Mouse (Mus musculus): ENCODE measurements around the gene Acot7.
"Not testable (repeated sequence)": the region's sequence is repeated elsewhere in the genome, so short reads cannot be mapped to it uniquely, and the experiment has no call there.

The Acot7 gene

DNA sequence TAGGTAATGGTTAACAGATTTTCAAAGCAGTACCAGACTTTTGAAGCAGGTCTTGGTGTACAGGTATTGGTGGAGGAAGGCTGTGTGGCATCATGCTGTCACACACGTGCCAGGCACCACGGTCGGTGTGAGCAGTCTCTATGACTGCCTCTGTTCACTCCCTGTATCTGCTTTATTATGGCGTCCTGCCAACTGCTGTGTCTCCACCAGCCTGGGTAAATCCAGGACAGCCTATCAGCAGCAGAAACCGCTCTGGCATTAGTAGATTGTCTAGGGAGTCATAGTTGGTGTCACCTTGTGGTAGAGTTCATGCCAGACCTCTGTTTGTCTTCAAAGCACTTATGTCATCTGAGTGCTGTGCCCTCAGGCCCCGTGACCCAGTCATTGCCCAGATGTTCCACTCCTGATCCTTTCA lies 34.2 kb downstream of the Acot7 start:
- no peak for DNase-seq

GRCm38 (mm10) chr4:152212531-152212930 lies 34.6 kb downstream of the Acot7 start:
- DNase-seq, result peak; percentile 70

DNA sequence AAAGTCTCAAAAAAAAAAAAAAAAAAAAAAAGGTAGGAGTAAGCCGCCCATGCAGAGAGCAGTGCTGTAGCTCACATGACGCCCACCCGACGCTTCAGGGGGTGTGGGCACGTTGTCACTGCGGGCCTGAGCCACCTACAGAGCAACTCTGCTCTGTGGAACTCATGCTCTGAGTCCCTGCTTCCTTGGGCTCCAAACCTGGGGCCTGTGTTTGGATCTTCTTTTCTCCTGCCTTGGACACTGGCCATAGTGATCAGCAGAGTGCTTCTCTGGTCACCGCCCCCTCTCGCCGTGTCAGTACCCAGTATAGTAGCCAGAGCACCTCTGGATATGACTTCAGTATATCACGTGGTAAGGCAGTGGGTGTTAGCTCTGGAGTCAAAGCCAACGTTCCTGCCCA lies 35.0 kb downstream of the Acot7 start:
- peak; percentile 51 for DNase-seq

GRCm38 (mm10) chr4:152213760-152214480 lies 36.0 kb downstream of the Acot7 start:
- DNase-seq, result peak; percentile 90

- DNase-seq, result no peak
Observed at GRCm38 (mm10) chr4:152214871-152215415, 37.0 kb downstream of the Acot7 start.

DNA sequence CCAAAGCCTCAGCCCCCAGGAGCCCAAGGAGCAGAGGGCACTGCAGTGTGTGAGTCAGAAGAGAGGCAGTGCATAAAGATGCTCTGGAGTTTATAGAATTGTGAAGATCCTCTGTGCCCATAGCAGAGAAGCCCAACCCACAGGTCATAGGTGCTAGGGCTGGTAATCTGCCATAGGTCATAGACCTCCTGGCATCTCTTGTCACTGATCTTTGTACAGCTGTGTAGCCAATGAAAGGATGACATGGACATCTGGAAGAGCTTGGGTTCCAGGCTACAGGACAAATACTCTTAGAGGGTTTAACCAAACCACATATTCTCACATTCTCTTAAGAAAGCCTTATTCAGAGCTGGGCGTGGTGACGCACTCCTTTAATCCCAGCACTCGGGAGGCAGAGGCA lies 41.7 kb downstream of the Acot7 start:
- no peak for DNase-seq

DNA sequence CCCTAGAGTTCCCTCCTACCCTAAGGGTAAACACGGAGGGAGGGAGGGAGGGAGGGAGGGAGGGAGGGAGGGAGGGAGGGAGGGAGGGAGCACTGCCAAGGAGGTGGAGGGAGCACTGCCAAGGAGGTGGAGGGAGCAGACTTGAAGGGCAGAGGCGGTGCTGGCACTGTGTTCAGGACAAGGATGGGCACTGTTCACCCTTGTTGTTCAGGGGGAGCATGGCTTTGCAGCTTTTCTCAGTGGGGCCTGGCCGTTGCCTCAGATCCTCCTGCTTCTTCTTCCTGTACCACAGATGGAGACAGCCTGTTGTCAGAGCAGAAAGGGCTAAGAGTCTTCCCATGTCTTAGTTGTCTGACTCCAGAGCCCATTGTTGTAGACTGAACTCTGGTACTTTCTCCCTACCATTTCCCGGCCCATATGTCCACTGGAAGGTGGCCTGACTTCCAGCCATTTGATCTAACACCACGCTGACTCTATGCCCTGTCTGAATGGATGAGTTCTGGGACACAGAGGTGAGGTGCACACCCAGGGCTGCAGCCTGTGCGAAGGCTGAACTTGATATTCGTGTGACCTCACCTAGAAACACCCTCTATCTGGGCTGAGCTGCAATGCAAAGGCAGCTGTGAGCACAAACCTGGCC lies 43.0 kb downstream of the Acot7 start:
- DNase-seq, result no peak

- peak; percentile 62 for DNase-seq
Observed at GRCm38 (mm10) chr4:152221411-152221887, 43.5 kb downstream of the Acot7 start.

- DNase-seq, result no peak
Observed at GRCm38 (mm10) chr4:152222111-152222510, 44.2 kb downstream of the Acot7 start.

- no peak for DNase-seq
Observed at GRCm38 (mm10) chr4:152222513-152222912, 44.6 kb downstream of the Acot7 start.

DNA sequence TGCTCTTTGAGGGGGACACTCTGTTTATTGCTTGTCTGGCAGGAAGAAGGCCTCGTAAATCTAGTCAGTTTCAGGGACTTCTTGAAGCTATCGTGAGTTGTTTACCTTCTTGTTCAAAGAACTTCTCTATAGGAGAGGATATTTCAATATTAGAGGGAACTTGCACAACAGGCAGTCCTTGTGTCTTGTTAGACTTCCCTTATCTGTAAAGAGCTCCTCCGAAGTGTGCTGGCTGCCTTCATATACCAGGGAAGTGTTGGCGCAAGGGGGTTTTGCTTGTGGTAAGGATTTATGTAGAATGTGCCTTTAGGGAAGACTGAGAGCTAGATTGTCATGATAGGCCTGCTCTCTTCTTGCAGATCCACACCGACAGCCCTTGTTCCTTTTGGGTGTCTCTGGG lies 46.2 kb downstream of the Acot7 start:
- no peak for DNase-seq

GRCm38 (mm10) chr4:152226901-152227486 lies 49.1 kb downstream of the Acot7 start:
- peak; percentile 88 for DNase-seq

GRCm38 (mm10) chr4:152227749-152228527 lies 50.0 kb downstream of the Acot7 start:
- no peak for DNase-seq

DNA sequence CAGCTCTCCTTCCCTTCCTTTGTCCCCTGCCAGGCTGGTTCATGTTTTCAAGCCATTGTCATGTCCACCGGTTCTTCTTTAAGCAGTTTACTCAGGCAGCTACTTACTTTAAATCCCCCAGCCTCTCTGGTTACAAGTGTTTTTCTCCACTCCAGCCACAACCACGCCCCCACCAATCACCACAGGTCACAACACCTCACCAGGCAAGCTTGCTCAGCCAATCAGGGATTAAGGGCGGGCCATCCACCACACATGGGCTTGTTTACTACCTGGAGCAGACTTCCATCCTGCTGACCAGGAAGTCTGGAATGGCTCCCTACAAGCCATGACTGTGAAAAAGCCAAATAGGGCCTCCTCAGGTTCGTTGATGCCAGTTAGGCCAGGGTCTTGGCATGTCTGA lies 52.4 kb downstream of the Acot7 start:
- not testable (repeated sequence) for DNase-seq

DNA sequence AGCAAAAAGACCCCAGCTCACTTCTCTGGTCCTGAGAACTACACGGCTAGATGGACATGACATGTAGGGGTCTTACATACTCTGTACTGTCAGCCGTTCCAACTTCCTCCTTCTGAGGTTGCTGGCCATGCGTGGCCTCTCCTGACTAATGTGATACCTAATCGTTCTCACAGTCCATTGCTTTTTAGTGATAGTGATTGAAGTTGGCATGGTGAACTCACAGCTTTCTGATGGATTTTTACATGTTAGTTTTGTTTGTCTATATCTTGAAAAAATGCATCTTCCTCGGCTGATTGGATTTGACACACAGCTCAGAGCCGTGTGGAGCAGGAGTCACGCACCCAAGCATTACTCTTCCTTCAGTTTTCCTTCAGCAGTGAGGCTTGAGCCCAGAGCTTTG lies 53.4 kb downstream of the Acot7 start:
- DNase-seq, result no peak

DNA sequence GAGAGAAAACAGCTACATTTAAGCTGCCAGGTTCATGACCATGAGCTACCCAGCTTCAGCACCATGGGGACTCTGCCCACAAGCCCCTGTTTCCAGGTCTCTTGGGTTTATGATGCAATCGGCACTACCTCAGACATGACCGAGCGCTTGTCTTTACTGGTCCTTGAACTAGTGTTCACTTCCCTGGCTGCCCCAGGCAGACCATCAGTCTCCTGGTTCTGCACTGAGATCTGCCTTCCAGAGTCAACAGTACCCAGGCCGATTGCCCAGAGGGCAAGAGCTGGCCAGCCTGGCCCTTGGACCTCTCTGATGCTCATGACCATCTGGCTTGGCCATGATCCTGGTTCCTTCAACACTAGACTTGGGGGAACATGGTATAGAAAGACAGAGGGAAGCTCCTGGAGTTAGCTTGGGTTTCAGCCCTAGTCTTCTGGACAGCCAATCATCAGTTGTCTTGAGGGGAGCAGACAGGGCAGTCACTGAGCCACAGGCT lies 54.5 kb downstream of the Acot7 start:
- DNase-seq, result no peak

DNA sequence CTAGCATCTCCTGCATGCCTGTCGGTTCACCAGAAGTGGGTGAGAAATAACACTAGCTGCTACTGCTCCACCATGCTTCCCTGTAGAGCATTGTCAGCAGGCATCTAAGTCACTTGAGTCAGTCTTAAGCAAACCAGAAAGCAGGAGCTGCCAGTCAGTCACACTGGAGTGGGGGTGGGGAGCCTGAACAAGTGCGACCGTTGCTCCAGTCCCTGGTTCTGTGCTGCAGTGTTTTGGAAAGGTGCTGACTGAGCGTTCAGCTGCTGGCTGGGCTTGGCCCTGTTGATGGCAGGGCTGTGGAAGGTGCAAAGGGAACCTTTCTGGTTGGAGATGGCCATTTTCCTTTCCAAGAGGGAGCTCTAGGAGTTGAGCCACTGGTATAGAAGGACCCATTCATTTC lies 62.0 kb downstream of the Acot7 start:
- no peak for DNase-seq

DNA sequence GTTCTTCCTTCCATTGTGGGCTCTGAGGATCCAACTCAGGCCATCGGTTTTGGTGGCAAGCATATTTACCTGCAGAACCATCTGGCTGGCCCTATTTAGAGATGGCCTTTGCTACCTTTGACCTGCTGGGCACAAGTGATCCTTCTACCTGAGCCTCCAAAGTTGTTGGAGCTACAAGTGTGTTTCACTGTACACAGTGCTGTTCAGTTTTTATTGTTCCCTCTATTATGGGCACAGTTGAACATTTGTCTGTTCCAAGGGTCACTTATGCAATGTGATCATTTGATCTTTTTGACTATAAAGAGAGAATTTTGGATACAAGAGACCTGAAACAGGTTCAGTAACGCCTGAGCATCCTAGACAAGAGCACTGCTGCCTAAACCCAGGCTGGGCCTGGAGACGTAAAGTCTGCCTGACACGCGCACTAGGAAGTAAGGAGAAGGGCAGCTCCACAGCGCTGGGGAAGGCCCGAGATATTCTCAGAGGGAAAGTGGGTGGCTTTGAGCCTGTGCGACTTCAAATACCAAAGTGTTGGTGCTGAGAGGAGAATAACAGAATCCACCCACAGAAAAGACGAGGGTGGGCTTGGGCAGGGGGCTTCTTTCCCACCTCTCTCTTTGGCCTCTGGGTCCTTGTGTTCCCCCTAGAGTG lies 65.4 kb downstream of the Acot7 start:
- DNase-seq, result no peak

DNA sequence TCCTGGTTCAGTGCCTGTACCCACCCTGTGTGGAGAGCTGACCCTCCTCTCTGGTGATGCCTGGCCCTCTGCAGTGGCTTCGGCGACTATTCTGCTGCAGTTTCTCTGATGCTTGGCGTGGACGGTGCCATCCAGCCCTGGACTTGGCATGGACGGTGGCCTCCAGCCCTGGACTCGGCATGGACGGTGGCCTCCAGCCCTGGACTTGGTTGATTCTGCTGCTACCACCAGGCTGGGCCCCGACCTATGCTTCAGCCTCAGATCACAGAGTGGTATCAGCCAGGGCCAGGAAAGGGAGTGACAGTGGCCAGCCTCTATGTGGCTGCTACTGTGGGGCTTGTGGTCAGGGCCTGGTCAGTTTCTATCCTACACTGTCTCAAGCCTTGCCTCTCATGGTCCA lies 66.0 kb downstream of the Acot7 start:
- no peak for DNase-seq

- DNase-seq, result no peak
Observed at GRCm38 (mm10) chr4:152244545-152245522, 66.9 kb downstream of the Acot7 start.

DNA sequence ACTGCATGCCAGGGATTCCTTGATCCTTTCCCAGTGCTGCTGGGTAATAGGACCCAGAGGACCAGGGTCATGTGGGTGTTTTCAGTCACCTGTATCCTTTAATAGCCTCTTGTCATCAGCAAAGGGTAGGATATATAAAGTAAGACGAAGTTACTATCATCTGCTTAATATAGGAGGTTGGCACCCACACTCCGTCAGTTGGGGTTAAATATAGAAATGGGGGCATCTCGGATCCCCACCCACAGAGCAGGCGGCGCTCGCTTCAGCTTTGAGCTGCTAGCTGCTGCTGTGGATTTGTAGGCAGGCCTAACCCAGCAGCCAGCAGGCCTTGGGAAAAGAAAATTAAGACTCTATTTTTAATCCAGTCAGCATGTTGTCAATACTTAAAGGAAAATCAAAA lies 68.1 kb downstream of the Acot7 start:
- DNase-seq, result peak; percentile 86

All from right cerebral cortex, adult 18-20 months (tissue).